Comparison of ENCODE assay signal across 22 mouse cellular contexts in genomic region chr11:109206028-109206427, GRCm38 (mm10).
A peak's percentile ranks its signal among the peaks of the same experiment; 100 is the strongest.
DNase-seq lines count a peak whose midpoint lies in the region; ATAC-seq lines count a peak whose summit lies in the region.
"Had no signal": no experiment of that assay in that cellular context is flagged by ENCODE, and none has a peak within 500 bp of the region (broad histone marks: within the 10 kb centered on the region; RNA-seq: fewer than 3 reads in every experiment).

No protein-coding gene starts in this region.

- DNase-seq in embryo, embryonic 10 days (ENCODE audit: low spot score), result peak; percentile 41
- no peak for DNase-seq in embryo, embryonic 9.5 days (ENCODE audit: extremely low spot score)
- DNase-seq in hindbrain, embryonic 10.5 days (ENCODE audit: low spot score), result no peak
- no peak for DNase-seq in hindbrain, embryonic 14.5 days (ENCODE audit: low spot score)
- peak; percentile 88 for DNase-seq in midbrain, embryonic 11.5 days (ENCODE audit: low spot score, missing footprints)
- DNase-seq: adrenal gland, postnatal 10 days; B cell, adult 2 months; cerebellum, adult 18-20 months; cerebellum, adult 9-11 months; cerebellum, postnatal 36 days; gastrocnemius, adult 2 months; gastrocnemius, postnatal 25 days had no signal

- ATAC-seq in hindbrain, embryonic 14.5 days (ENCODE audit: low FRiP score), result no peak
- ATAC-seq in midbrain, embryonic 11.5 days (ENCODE audit: low FRiP score), result peak; percentile 53; the same call in 1 of the 2 replicates
- no peak for ATAC-seq in midbrain, embryonic 15.5 days (replicated peaks)
- peak; percentile 49; the same call in 1 of the 2 replicates for ATAC-seq in neural tube, embryonic 12.5 days (ENCODE audit: low FRiP score, low read depth)
- ATAC-seq in neural tube, embryonic 15.5 days (ENCODE audit: low FRiP score), result no peak
- ATAC-seq: CD4-positive, CD25-positive, alpha-beta regulatory T cell, adult 4 months; forebrain, embryonic 13.5 days; inflammation-experienced regulatory T-cells, adult 6 months; intestine, postnatal 0 days had no signal

- no peaks in the 10 kb centered on the region for H3K36me3 ChIP-seq in hindbrain, embryonic 10.5 days
- no peaks in the 10 kb centered on the region for H3K36me3 ChIP-seq in hindbrain, embryonic 14.5 days (replicated peaks; ENCODE audit: control insufficient read depth, insufficient read depth)
- H3K36me3 ChIP-seq in midbrain, embryonic 11.5 days (ENCODE audit: control insufficient read depth, insufficient read depth, low read length), result no peaks in the 10 kb centered on the region
- no peaks in the 10 kb centered on the region for H3K36me3 ChIP-seq in midbrain, embryonic 15.5 days (replicated peaks)
- H3K36me3 ChIP-seq in neural tube, embryonic 12.5 days, result no peaks in the 10 kb centered on the region
- no peaks in the 10 kb centered on the region for H3K36me3 ChIP-seq in neural tube, embryonic 15.5 days
- H3K36me3 ChIP-seq: embryonic facial prominence, embryonic 13.5 days; heart, embryonic 12.5 days; hindbrain, embryonic 15.5 days had no signal

- no peak overlapping the region for H3K9ac ChIP-seq in hindbrain, embryonic 14.5 days
- H3K9ac ChIP-seq in midbrain, embryonic 11.5 days (ENCODE audit: low read length), result no peak overlapping the region
- no peak overlapping the region for H3K9ac ChIP-seq in midbrain, embryonic 15.5 days
- H3K9ac ChIP-seq in neural tube, embryonic 12.5 days, result no peak overlapping the region
- no peak overlapping the region for H3K9ac ChIP-seq in neural tube, embryonic 15.5 days (replicated peaks)
- H3K9ac ChIP-seq: embryonic facial prominence, embryonic 13.5 days; forebrain, embryonic 13.5 days; heart, embryonic 12.5 days; hindbrain, embryonic 15.5 days had no signal

- peak overlapping the region; percentile 84 for H3K27ac ChIP-seq in hindbrain, embryonic 10.5 days
- H3K27ac ChIP-seq in hindbrain, embryonic 14.5 days, result no peak overlapping the region
- H3K27ac ChIP-seq in midbrain, embryonic 11.5 days (ENCODE audit: low read depth, low read length), result no peak overlapping the region
- no peak overlapping the region for H3K27ac ChIP-seq in midbrain, embryonic 15.5 days
- H3K27ac ChIP-seq in neural tube, embryonic 12.5 days, result no peak overlapping the region
- no peak overlapping the region for H3K27ac ChIP-seq in neural tube, embryonic 15.5 days (replicated peaks)
- H3K27ac ChIP-seq: embryonic facial prominence, embryonic 13.5 days; forebrain, embryonic 13.5 days; gastrocnemius, adult 2 months; hindbrain, embryonic 15.5 days had no signal

- no peak overlapping the region for H3K4me2 ChIP-seq in hindbrain, embryonic 14.5 days (replicated peaks)
- H3K4me2 ChIP-seq in midbrain, embryonic 11.5 days, result no peak overlapping the region
- no peak overlapping the region for H3K4me2 ChIP-seq in midbrain, embryonic 15.5 days
- H3K4me2 ChIP-seq in neural tube, embryonic 12.5 days (replicated peaks), result no peak overlapping the region
- no peak overlapping the region for H3K4me2 ChIP-seq in neural tube, embryonic 15.5 days
- H3K4me2 ChIP-seq: embryonic facial prominence, embryonic 13.5 days; forebrain, embryonic 13.5 days; hindbrain, embryonic 15.5 days had no signal

- H3K4me3 ChIP-seq in hindbrain, embryonic 10.5 days, result no peak overlapping the region; the same call in 1 of the 2 replicates
- no peak overlapping the region for H3K4me3 ChIP-seq in hindbrain, embryonic 14.5 days (replicated peaks; ENCODE audit: low read length)
- no peak overlapping the region for H3K4me3 ChIP-seq in midbrain, embryonic 11.5 days (ENCODE audit: low read depth, low read length)
- H3K4me3 ChIP-seq in midbrain, embryonic 15.5 days, result no peak overlapping the region
- no peak overlapping the region for H3K4me3 ChIP-seq in neural tube, embryonic 12.5 days
- H3K4me3 ChIP-seq in neural tube, embryonic 15.5 days (replicated peaks), result no peak overlapping the region
- H3K4me3 ChIP-seq: embryonic facial prominence, embryonic 13.5 days; forebrain, embryonic 13.5 days; gastrocnemius, adult 2 months; heart, embryonic 12.5 days; hindbrain, embryonic 15.5 days had no signal

- 58% methylated on average over 1 of the region's 1 CpGs for WGBS in hindbrain, embryonic 10.5 days
- 55% methylated on average over 1 of the region's 1 CpGs for WGBS in hindbrain, embryonic 14.5 days
- 74% methylated on average over 1 of the region's 1 CpGs for WGBS in midbrain, embryonic 11.5 days
- WGBS in midbrain, embryonic 15.5 days, result 85% methylated on average over 1 of the region's 1 CpGs
- WGBS in neural tube, embryonic 12.5 days, result 50% methylated on average over 1 of the region's 1 CpGs
- WGBS in neural tube, embryonic 15.5 days, result 43% methylated on average over 1 of the region's 1 CpGs

- H3K9me3 ChIP-seq in hindbrain, embryonic 10.5 days, result no peaks in the 10 kb centered on the region
- H3K9me3 ChIP-seq in hindbrain, embryonic 14.5 days (ENCODE audit: control insufficient read depth, low read length), result no peaks in the 10 kb centered on the region
- no peaks in the 10 kb centered on the region for H3K9me3 ChIP-seq in midbrain, embryonic 11.5 days (ENCODE audit: control insufficient read depth, low read length)
- H3K9me3 ChIP-seq in midbrain, embryonic 15.5 days, result no peaks in the 10 kb centered on the region
- H3K9me3 ChIP-seq in neural tube, embryonic 12.5 days, result no peaks in the 10 kb centered on the region
- H3K9me3 ChIP-seq in neural tube, embryonic 15.5 days (replicated peaks), result no peaks in the 10 kb centered on the region
- H3K9me3 ChIP-seq: embryonic facial prominence, embryonic 13.5 days; forebrain, embryonic 13.5 days; heart, embryonic 12.5 days; hindbrain, embryonic 15.5 days had no signal

- H3K27me3 ChIP-seq in hindbrain, embryonic 10.5 days (ENCODE audit: insufficient read depth, poor library complexity, severe bottlenecking), result peaks cover 31% of the 10 kb centered on the region
- H3K27me3 ChIP-seq in hindbrain, embryonic 14.5 days (ENCODE audit: control insufficient read depth, insufficient read depth, low read length), result no peaks in the 10 kb centered on the region
- no peaks in the 10 kb centered on the region for H3K27me3 ChIP-seq in midbrain, embryonic 11.5 days (ENCODE audit: control insufficient read depth, insufficient read depth, low read length)
- no peaks in the 10 kb centered on the region for H3K27me3 ChIP-seq in midbrain, embryonic 15.5 days (replicated peaks)
- H3K27me3 ChIP-seq in neural tube, embryonic 12.5 days (replicated peaks), result no peaks in the 10 kb centered on the region
- H3K27me3 ChIP-seq in neural tube, embryonic 15.5 days (replicated peaks), result no peaks in the 10 kb centered on the region
- H3K27me3 ChIP-seq: embryonic facial prominence, embryonic 13.5 days; heart, embryonic 12.5 days; hindbrain, embryonic 15.5 days had no signal

- H3K4me1 ChIP-seq in hindbrain, embryonic 10.5 days (replicated peaks), result peaks cover 58% of the 10 kb centered on the region
- H3K4me1 ChIP-seq in hindbrain, embryonic 14.5 days (replicated peaks; ENCODE audit: control insufficient read depth, insufficient read depth, low read length), result peaks cover 13% of the 10 kb centered on the region; the same call in 1 of the 2 replicates
- peaks cover 18% of the 10 kb centered on the region for H3K4me1 ChIP-seq in midbrain, embryonic 11.5 days (ENCODE audit: control insufficient read depth, insufficient read depth, low read length)
- H3K4me1 ChIP-seq in midbrain, embryonic 15.5 days, result peaks cover 14% of the 10 kb centered on the region
- peaks cover 39% of the 10 kb centered on the region for H3K4me1 ChIP-seq in neural tube, embryonic 12.5 days
- peaks cover 16% of the 10 kb centered on the region for H3K4me1 ChIP-seq in neural tube, embryonic 15.5 days
- H3K4me1 ChIP-seq: embryonic facial prominence, embryonic 13.5 days had no signal

Comparison
In these comparisons a context has a peak if more than half of its experiments do, and no peak if none do; other contexts are left out.
1. DNase-seq: peak in embryo, embryonic 10 days (single experiment) and midbrain, embryonic 11.5 days (single experiment); none in embryo, embryonic 9.5 days (single experiment), hindbrain, embryonic 10.5 days (single experiment) and hindbrain, embryonic 14.5 days (single experiment).
2. ATAC-seq: peak in midbrain, embryonic 11.5 days (single experiment) and neural tube, embryonic 12.5 days (single experiment); none in hindbrain, embryonic 14.5 days (single experiment), midbrain, embryonic 15.5 days (single experiment) and neural tube, embryonic 15.5 days (single experiment).